Mouse (Mus musculus) effector memory CD4-positive, alpha-beta T cell, adult 7 months (primary cell): ENCODE measurements around the gene B3galt2. TPM values are rescaled to one million over a fixed set of nuclear protein-coding genes. Genes with fewer than 3 reads are reported as not detected.

Experiments
- polyA plus RNA-seq: library from polyadenylated mRNA; unstranded; fragments of 100-300 nt; shearing (Covaris generic); gene quantifications from one replicate; pipeline ENCODE4 v1.2.1, GENCODE M21; 2017

B3galt2 gene
- polyA plus RNA-seq = 0.43 TPM

DNA sequence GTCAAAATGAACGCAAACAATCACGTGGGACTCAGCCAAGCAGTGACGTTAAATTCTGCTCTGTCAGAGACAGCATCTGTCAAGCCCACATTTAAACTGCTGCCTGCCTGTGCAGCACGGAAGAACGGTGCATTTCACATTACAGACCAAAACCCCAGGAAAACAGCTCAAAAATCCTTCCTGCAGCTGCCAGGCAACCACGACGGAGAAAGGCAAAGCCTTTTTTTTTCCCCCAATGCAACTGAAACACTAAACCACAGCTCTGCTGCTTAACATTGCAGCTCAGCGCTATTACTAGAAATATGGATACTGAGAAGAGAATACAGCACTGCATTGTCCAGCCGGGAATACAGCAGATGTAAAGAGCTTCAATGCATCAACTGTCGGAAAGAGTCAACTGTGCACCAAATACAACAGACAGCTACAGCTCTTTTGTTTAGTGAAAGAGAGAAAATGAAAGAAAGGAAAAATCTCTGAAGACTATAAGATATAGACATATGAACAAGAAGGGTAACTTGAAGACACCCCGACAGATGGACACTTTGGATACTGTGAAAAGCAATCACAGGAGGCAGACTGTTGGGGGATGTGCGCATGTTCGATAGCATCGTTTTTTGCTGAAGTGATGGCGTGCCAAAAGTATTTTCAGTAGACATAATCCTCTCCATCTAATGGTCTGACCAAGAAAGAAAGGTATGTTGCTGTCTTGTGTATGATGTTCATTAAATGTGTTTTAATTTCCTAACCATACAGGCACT is at the start of gene B3galt2:
Gene B3galt2 (plus strand): TSS at position 15 of the 758 bp plus-strand sequence.

DNA sequence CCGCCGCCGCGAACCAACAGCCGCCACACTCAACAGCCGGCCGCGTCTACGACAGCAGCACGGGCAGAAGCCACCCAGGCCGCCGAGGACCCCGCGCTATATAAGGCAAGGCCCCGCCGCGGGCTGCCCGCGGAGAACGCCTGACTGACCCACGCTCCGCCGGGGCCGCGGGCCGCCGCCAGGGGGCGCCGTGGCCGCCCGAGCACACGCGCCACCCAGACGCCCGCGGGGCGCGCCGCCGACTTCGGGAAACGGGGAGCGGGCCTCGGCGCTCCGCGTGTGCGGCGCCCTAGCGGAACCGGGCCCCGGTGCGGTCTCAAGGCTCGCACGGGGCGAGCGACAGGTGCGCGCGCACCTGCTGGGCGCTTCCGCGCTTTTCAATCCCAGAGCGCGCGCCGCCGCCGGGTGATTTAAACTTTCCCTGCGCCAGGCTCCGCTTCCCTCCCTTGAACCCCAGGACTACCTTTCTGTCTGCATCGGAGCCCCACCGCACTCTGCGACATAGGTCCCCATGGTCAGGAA is 62.3 kb downstream of the B3galt2 start, which contains the start of gene Cdc73:
Gene Cdc73 (minus strand): TSS at position 153 of the 522 bp plus-strand sequence.

Other genes with a start within 250 kb of the B3galt2 start
- 85.8 TPM for gene Cdc73, start 62.2 kb downstream of the B3galt2 start, polyA plus RNA-seq
- 37.1 TPM for gene Glrx2, start 75.7 kb downstream of the B3galt2 start, polyA plus RNA-seq
- gene Trove2, start 136.4 kb downstream of the B3galt2 start, polyA plus RNA-seq = 2.4 TPM
- gene Uchl5, start 136.6 kb downstream of the B3galt2 start, polyA plus RNA-seq = 68.3 TPM